Mouse (Mus musculus) stomach, postnatal 0 days (tissue): ENCODE data around the gene 4930438A08Rik.

ENCODE experiments used
- CTCF ChIP-seq: IDR thresholded peaks from 2 replicates; pipeline ENCODE4 v1.5.1; 2016; ENCODE audit warnings: antibody characterized with exemption, low read depth, mild to moderate bottlenecking, moderate library complexity
- EP300 ChIP-seq: optimal IDR thresholded peaks from 2 replicates; pipeline ENCODE3; 2016; ENCODE audit warnings: antibody characterized with exemption

DNA sequence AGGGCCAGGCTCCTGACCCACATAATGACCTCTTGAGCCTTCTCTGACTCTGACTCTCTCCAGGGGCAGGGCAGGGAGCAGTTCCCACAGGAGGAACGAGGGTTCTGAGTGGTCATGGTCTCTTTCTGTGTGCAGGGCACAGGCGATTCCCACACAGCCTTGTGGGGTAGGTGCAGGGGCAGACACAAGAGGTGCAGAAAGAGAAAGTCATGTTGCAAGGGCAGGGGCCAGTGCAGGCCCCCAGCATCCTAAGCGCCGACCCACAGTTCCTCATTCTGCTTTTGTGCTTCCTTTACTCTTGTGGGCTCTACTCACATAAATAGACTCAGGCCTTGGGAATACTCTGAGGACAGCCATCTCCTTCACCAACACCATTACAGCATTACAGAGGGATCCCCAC is 1.2 kb downstream of the 4930438A08Rik start:
- TF ChIP-seq CTCF, result no peak
- no peak for TF ChIP-seq EP300
